Mouse (Mus musculus) embryonic fibroblast, embryonic 13.5 days (primary cell): ENCODE measurements at regions not wholly inside any gene's neighbourhood (a gene's known extent, or its start where the extent isn't known, plus 50 kb on each side); places are given as distances from the start of the nearest gene placed in this dataset.

Experiments used
- CTCF ChIP-seq: IDR thresholded peaks from 2 replicates; pipeline ENCODE4 v1.5.1; 2011; ENCODE audit warnings: mild to moderate bottlenecking, control low read depth, low read length, moderate library complexity, borderline replicate concordance; ENCODE audit not compliant: insufficient read depth
- POLR2A ChIP-seq: IDR thresholded peaks from 2 replicates; pipeline ENCODE4 v1.6.1; 2011; ENCODE audit warnings: low read depth, mild to moderate bottlenecking, control low read depth, low read length, moderate library complexity

DNA sequence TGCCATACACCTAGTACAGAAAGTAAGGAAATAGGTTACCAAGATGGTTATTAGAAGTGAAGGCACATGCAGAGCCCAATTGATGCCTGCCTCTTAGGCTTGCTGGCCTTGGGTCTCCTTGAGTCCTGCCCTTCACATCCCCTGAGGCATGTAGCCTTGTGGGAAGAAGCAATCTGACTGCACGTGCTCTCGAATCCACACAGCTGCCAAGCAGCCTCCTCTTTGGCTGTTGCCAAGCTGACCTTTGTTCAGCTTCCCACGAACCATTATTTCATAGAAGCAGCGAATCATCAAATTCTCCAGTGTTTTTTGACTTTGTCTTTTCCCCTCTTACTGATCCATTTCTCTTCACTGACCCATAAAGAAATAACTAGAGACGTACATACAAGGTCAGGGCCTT, 498.1 kb upstream of the Tnp1 start:
- TF ChIP-seq CTCF = no peak
- no peak for TF ChIP-seq POLR2A
